Mouse (Mus musculus) lung, adult 18-20 months (tissue): Measurements from ENCODE around the gene Ctrc.

Source experiments
- DNase-seq, 2 experiments: peaks; one replicate each; pipeline ENCODE4 v3.0.0; 2022; ENCODE audit warnings: mixed read lengths in 2 of 2

Ctrc gene

DNA sequence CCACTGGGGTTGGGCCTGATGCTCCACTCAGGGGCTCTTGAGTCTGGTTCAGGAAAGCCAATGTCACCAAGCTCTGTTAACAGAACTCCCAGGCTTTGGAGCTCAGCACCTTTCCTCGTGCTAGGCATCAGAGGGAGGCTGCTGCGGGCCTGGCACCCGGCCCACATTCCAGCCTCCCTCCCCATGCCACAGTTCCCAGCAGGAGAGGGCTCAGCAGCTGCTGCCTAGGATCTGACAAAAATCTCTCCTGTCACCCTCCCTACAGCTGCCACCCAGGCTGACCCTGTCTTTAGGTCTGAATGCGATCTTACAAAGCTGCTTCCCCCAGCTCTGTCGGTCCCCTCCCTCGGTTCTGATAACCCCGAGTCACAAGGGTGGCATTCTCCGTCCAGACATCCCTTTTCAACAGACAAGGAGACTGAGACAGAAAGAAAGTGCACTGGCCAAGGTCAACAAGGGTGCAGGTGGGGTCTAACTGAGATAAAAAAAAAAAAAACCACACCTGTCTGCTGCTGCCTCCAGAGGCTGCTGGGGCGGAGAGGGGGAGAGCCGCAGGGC is 20.9 kb upstream of the Ctrc start:
- DNase-seq = peak; percentile 49 to 66

DNA sequence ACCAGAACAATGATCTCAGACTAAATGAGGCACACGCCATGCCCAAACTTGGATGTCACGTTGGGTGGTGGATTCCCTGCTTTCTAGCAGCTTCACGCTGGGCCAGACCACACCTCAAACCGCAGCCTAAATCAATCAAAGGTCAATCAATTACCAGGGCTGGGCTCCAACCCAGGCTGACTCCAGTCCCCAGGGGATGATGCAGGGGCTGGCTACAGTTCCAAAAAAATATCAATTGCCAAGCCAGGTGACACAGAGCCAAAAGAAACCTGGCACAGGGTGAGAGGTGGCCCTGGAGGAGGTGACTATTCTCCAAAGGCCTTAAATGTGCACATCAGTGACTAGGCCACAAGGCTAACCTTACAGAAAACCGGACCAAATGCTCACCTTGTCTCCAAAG is 19.4 kb upstream of the Ctrc start:
- no peak for DNase-seq

DNA sequence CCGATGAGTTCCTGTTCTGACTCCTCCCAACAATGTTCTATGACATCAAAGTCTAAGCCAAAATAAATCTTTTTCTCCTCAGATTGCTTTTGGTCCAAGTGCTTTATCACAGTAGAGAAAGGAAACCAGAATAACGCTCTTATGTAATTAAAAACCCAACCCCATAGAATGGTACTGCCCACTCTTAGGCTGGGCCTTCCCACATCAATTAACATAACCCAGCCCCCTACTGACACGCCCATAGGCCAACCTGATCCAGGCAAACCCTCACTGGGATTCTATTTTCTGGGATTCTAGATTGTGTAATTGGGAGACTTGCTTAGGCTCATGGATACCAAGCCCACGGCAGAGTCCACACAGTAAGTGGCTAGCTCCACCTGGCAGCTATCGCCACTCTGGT is 18.8 kb upstream of the Ctrc start:
- no peak for DNase-seq

DNA sequence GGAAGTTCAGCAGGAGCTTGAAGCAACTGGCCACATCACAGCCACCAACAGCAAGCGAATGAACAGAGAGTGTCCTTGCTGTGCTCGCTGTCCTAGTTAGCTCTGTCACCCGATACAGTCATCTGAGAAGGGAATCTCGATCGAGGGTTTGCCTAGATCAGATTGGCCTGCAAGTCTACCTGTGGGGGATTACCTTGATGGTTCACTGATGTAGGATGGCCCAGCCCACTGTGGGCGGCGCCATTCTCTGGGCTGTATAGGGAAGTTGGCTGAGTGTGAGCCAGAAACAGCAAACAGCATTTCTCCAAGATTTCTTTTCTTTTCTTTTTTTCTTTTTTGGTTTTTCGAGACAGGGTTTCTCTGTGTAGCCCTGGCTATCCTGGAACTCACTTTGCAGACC is 18.3 kb upstream of the Ctrc start:
- no peak for DNase-seq

DNA sequence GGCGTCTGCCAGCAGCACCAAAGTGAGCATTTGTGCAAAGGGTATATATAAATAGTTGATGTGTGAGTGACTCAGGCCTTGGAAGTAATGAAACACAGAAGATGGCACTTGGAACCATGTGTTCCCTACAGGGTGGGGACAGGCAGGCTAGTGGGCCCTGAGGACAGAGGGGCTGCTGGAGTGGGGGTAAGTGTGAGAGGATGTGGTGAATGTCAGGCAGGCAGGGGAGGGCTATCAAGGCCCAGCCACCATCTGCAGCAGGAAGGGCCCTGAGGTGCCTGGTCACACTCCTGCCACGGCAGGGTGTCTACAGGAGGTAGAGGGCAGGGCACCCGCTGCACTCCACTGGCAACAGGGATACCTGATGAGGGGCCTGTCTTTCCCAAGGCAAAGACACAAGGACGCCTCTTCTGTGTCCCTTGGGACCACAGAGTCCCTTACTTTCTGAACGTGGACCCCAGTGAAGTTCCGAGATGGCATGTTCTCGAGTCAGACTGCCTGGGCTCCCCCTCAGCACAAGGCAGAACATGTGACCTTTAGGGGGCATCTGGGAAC is 17.6 kb upstream of the Ctrc start:
- no peak for DNase-seq

DNA sequence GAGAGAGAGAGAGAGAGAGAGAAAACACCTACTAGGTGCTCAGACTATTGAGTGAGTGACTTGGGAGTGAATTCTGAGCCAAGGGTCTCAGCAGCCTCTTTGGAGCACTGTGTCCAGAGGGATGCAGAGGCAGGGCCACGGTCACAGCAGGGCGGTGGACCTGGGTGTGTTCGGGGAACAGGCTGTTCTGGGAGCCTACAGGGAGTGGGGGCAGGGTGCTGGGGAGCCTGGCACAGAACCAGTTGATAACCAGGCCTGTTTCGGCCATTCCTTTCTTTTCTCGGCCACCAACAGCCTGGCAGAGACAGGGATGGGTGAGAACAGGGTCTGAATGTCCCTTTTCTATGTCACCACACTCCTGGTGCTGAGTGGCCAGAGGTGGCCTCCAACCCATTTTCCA is 16.7 kb upstream of the Ctrc start:
- peak in 1 of 2 experiments; percentile 51 for DNase-seq

DNA sequence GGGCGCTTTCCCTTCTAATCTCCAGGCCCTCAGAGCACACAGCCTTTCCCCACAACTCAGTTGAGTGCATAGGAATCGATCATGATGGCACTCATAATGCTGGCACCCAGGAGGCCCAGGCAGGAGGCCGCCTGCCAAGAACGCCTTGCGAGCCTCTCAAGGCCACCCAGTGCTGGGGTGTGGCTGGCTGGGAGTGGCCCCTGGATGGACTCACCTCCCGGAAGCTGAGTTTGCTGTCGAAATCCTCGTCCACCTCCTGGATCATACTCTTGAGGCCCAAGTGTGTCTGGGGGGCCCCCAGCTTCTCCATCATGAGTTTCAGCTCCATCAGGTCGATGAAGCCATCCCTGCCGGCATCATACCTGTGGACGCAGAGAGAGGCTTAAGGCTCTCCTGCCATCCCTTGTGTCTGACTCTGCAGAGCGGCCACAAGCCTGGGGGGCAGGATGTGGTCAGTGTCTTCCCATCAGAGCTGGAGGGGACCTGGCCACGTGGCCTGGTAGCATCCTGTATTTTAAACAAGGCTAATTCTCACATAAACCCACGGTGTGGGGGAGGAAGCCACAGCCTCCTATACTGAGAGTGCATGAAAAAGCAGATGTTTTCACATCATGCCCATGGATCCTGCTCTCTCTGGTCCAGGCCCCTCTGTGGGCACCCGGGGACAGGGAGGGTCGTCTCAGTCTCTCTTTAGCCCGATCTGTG is 15.6 kb upstream of the Ctrc start:
- DNase-seq = peak; percentile 77 to 87

DNA sequence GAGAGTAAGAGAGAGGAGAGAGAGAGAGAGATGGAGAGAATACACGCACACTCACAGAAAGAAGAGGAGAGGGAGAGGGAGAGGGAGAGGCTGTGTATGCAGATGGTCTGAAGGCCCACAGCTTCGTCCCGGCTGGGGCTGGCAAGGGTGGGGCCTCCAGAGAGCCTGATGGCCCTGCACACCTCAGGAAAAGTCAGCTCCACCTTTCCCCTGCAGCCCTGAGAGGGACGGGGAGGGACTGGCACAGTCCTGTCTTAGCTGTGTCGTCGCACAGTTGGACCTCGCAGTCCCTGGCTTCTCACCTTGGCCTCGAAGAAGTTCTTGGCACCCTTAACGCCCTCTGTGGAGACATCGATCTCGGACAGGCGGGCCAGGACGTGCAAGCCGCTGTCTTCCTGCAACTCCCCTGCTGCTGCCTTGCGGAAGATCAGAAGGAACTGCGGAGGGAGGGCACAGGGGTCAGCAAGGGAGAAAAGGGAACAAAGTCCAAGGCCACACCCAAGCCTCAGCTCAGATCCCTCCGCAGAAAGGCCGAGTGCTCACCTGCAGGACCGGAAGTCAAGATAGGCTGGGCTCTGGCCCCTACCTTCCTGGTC is 14.2 kb upstream of the Ctrc start:
- no peak for DNase-seq

DNA sequence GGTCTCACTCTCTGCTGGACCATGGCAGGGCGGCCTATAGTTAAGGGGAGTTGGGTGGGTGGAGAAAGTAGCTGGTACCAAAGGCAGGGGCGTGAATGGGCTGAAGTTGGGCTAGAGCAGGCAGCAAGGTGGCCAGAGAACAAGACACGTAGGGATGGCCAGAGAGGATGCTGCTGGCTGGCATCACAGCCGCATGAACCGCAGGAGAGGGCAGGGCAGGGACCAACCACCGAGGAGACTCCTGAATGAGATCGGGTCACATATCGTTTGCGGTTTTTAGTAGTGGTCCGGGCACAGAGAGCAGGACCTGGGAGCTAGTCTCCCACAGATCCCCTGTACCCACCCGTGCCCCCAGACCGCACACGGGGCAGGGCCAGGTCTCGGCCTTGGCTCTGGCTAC is 13.2 kb upstream of the Ctrc start:
- DNase-seq = no peak

DNA sequence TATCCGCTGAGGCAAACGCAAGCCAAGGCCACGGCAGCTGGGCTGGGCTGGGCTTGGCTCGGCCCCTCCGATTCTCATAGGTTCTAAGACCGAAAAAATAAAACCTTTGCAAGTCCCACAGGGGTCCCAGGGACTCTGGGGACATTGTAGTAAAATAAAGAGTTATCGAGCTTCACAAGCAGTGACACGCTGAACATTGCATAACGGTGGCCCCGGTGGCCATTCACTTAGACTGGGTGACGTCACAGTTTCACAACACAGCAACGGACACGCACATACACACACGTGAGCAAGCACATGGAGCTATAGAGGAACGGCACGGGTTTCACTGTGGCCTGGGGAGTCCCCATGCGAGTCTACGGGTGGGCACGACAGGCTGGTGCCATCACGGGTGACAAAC is 12.3 kb upstream of the Ctrc start:
- peak; percentile 53 to 58 for DNase-seq

DNA sequence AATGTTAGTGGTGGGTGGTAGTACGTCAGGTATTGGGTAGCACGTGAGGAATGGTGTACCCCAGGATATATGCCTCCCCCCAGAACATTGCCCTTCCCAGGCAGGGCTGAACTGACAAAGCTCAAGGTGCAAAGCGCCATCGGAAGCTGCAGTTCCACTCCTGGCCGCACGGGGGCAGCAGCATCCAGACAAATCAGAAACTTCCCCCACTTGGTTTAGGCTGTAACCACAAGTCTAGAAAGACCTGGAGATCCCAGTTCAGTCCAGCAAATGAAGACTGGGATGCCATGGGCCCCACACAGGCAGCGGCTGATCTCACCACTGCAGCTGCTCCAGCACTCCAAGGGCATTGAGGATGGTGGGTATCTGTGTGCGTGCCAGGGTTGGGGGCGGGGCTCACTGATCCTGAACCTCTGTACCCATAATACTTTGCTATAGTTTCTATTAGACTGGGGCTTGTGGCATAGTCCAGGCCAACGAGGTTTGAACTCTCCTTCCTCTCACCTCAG is 11.3 kb upstream of the Ctrc start:
- DNase-seq = peak; percentile 72 to 79

DNA sequence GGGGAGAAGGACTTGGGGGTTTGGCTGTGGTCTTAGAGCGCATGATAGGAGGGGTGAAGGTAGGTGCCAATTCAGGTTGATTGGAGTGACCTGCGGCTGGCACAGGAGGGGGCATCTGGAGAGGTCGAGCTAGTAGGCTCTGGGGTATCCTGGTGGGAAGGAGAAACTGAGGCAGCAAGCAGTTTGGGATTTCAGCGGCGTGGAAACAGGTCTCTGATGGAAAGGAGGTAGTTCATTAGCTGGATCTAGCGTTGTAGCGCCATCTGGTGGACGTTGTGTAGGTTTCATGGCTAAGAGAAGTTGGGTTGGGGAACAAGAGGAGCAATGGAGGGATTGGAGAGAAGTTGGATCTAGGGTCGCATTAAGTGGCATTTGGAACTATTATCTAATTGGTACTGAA is 7.3 kb upstream of the Ctrc start:
- DNase-seq = peak; percentile 42 to 50

DNA sequence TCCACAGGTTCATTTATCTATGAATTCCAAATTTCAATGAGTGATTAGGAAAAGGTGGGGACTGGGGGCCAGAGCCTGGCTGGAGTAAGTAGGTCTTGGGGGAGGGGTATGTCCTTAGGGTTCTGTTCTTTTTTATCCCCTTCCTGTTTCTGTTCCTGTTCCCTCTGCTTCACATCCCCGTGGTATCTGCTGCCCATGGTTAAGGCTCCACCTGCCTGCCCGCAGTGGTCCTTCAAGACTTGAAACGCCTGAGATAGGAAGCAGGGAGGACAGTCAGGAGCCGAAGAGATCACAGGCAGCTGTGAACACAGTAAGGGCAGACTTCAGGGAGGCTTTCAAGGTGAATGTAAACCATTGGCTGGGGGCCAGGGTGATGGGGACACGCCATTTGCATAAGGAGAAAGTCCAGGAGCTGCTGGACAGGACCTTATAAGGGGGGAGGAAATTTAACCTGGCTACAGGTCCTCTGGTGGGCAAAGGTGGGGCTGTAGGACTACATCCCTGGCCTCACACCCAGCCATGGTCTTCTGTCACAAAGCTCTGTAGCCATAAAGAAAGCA is 11.5 kb downstream of the Ctrc start:
- DNase-seq = no peak

DNA sequence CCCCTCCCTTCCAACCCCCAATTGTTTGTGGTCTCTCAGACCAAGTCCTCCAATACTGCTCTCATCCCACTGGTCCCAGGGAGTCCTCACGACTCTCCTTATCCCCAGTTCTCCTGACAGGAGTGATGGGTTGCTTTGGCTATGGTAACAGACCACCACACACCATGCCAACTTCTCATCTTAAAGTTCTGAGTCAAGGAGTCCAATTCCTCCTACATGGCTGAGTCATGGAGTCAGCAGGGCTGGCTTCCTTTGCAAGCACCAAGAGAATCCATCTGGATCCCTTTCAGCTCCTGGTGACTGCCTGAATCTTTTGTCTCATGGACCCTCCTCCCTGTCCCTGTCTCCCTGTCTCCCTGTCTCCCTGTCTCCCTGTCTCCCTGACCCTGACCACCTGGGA is 12.2 kb downstream of the Ctrc start:
- DNase-seq = no peak

DNA sequence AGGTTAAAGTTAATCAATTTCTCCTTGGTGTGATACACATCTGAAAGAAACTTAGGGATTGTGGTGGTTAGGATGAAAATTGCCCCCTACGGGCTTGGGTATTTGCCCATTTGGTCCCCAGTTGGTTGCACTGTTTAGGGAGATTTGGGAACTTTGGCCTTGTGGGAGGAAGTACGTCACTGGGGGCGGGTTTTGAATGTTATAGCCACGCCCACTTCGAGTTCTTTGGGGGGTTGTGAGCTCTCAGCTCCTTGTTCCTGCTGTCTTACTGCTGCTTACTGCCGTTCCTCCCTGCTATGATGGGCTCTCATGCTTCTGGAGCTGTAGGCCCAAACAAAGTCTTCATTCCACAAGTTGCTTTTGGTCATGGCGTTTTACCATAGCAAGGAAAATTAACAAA is 14.8 kb downstream of the Ctrc start:
- no peak for DNase-seq

DNA sequence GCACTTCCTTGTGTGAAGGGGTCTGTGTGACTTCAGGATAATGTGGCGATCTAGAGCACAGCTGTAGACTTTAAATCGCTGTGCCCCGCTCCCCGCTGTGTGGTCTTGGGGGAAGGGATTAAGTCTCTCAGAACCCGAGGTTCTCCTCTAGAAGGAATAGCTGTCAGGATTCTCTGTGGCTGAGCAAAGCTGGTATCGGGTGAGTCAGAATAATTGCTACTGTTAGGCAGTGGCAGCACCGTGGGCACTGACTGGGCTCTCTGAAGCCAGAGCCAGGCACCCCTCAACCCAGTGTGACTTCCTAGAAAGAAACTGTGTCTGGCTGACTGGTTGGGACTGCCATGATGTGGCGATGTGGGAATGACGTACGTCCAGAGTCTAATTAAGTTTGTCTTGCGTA is 15.8 kb downstream of the Ctrc start:
- no peak for DNase-seq

DNA sequence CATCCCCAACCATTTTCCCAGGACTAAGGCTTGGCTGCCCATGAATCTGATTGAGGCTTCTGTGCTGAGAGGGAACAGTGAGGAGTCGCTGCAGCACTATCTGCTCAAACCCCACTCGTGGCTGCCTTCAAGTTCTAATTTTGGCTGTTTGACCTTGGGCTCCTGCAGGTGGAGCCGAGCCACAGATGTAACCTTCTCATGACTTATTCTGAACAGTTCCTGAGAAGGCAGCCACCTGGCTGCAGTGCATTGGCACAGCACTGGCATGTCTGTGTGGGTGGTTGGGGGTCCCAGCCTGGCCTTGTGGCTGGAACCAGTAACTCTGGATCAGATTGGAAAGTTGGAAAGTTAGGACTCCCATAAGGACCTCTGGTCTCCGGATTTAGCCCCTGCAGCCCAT is 18.0 kb downstream of the Ctrc start:
- no peak for DNase-seq

DNA sequence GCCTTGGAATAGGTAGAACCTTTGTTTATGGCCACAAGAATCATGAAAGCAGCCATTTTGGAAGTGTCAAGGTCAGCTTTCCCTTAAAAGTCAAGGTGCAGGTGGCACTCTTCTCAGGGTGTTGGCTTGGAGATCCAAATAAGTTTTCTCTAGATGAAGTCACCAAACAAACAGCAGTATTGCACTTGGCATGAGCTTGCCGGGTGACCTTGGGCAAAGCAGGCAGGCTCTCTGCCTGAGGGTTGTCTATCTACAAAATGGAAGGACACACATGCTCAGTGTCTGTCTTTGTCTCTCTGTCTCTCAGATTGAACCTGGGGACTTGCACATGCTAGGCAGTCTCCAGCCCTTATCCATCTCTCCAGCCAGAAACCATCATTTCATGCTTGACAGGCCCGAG is 18.8 kb downstream of the Ctrc start:
- no peak for DNase-seq

DNA sequence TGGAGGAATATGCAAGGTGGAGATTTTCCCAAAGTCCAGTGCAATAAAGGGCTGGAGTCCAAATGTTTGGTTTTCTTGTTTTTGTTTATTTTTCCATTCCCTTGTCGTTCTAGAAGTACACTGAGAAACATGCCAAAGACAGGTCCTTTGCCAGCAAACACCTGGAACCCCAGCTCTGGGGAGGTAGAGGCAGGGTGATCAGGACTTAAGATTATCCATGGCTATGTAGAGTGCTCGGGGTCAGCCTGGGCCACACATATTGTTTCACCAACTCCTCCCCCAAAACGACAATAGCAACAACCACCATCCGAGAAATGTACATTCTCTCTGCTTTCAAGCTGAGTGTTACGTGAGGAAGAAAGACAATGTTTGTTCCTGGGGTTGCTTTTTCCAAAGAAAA is 20.1 kb downstream of the Ctrc start, which contains the start of gene Cela2a:
Gene Cela2a (minus strand): TSS at position 101 of the 400 bp plus-strand sequence.
- DNase-seq = no peak

DNA sequence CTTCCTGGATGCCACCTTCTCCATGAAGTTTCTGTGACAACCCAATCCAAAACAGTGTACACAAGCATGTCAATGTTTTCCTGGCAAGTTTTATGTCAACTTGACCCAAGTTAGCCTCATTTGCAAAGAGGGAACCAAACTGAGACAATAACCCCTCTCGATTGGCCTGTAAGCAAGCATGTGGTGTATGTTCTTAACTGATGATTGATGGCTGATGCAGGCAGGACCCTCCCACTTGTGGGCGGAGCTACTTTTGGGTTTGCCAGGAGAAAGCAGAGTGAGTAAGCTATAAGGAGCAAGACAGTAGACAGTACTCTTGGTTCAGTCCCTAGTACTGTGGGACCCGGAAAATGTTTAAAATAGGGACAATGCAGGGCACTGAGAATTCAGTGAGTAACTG is 23.2 kb downstream of the Ctrc start:
- peak; percentile 28 to 42 for DNase-seq

DNA sequence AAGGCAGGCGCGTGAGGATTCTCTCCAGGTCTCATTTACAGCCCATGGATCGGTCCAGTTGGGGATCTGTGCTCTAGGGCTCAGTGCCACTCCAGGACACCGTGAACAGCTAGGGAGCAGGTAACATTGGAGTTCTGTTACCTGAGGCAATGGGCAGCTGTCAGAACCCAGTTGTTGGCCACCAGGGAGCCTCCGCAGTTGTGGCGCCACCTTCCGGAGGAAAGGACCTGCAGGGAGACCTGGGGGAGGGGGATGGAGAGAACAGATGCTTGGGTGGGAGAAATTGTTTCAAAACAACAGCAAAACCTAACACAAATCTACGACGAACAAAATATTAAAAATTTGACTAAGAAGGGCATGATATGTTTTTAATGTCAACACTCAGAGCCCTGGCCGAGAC is 24.1 kb downstream of the Ctrc start:
- DNase-seq = peak in 1 of 2 experiments; percentile 22

DNA sequence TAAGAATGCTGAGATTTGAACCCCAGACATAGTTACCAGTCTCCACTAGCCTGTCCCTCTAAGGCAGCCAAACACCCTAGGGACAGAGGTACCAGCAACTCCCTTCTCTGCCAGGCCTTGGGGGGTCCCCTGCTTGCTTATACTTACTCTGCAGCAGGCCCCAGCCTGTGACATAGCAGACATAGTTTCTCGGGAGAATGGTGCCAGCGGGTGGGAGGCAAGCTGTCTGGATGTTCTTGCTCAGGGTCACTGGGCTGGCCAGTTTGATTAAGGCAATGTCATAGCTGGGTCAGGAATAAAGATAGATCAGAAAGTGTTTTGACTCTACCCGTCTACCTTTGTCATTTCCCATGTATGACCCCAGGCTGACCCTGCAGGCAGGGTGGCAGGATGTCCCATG is 25.0 kb downstream of the Ctrc start:
- no peak for DNase-seq

DNA sequence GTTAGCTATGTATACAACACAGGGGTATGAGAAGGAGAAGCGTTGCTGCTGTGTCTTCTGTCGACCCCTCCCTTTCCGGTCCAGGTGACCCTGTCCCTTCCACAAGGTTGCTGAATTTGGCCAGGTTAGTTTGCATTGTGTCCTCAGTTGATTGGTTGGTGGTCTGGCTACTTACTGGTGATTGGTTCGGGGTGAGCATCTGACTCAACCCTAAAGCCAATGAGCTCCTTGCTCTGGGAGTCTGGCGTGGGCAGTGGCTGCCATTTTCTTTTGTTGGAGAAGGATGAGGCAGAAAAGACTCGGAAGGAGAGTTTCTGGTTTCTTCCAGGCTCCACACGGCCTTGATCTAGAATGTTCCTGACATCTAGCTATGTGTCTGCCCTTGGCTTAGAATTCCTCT is 26.8 kb downstream of the Ctrc start:
- DNase-seq = no peak

DNA sequence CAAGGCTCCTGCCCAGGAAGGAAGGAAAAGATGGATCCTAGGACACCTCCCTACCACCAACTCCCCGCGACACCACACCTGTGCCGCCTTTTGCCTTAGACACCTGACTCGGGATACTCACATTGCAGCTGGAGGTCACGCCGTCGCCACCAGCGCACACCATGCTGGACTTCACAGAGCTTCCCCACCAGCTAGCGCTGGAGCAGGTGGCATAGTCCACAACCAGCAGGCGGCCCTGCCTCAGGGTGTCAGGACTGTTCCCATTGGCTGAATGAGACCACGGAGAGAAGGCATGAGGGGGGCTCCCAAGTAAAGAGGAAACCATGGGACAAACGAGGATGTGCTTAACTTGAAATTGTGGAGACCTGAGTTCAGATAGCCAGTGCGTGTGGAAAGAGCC is 27.3 kb downstream of the Ctrc start:
- no peak for DNase-seq
